Mouse (Mus musculus) liver, embryonic 12.5 days (tissue): ENCODE results near the gene Lsg1. TPM values are rescaled to one million over a fixed set of nuclear protein-coding genes. Genes with fewer than 3 reads are reported as not detected.

Experiments
- ATAC-seq: fragments of 200-750 bp; cut with Nextera tagmentation; 2 replicates; pipeline ENCODE4 v1.8.0; 2017; ENCODE audit warnings: moderate number of reproducible peaks, mild to moderate bottlenecking, moderate library complexity
- H3K27ac ChIP-seq: fragments of 300-500 bp; sonication (generic); 2 replicates; pipeline ENCODE4 v1.5.1; 2016; ENCODE audit warnings: mild to moderate bottlenecking
- H3K27me3 ChIP-seq: fragments of 300-500 bp; sonication (generic); replicated peaks from 2 replicates; pipeline ENCODE4 v1.6.1; 2016; ENCODE audit warnings: mild to moderate bottlenecking, moderate library complexity
- H3K36me3 ChIP-seq: fragments of 300-500 bp; sonication (generic); 2 replicates; pipeline ENCODE4 v1.6.1; 2016; ENCODE audit warnings: mild to moderate bottlenecking, moderate library complexity
- H3K4me1 ChIP-seq: fragments of 300-500 bp; sonication (generic); 2 replicates; pipeline ENCODE4 v1.6.1; 2016
- H3K4me2 ChIP-seq: fragments of 300-500 bp; sonication (generic); 2 replicates; pipeline ENCODE4 v1.6.1; 2016; ENCODE audit warnings: mild to moderate bottlenecking, moderate library complexity
- H3K4me3 ChIP-seq: fragments of 300-500 bp; sonication (generic); 2 replicates; pipeline ENCODE4 v1.5.1; 2016; ENCODE audit warnings: mild to moderate bottlenecking, moderate library complexity
- H3K9ac ChIP-seq: fragments of 300-500 bp; sonication (generic); 2 replicates; pipeline ENCODE4 v1.6.1; 2016; ENCODE audit warnings: mild to moderate bottlenecking, moderate library complexity
- H3K9me3 ChIP-seq: fragments of 300-500 bp; sonication (generic); replicated peaks from 2 replicates; pipeline ENCODE4 v1.6.1; 2016; ENCODE audit warnings: mild to moderate bottlenecking, moderate library complexity
- WGBS: fragments of 180-500 bp; shearing (Covaris S2); methylation state at CpG from one replicate; pipeline ENCODE4 v1.1.7; 2016; ENCODE audit not compliant: insufficient replicate concordance; 5-methylcytosine and 5-hydroxymethylcytosine counted together
- polyA plus RNA-seq: library from polyadenylated mRNA; unstranded; fragments of >200 nt; fragmentation: Nextera tagmentation; extraction: Ambion mirVana; gene quantifications from 2 replicates; pipeline ENCODE4 v1.2.1, GENCODE M21; 2016

Lsg1 gene
- polyA plus RNA-seq, 1 experiment from 2014 or later, result 50.9 TPM

DNA sequence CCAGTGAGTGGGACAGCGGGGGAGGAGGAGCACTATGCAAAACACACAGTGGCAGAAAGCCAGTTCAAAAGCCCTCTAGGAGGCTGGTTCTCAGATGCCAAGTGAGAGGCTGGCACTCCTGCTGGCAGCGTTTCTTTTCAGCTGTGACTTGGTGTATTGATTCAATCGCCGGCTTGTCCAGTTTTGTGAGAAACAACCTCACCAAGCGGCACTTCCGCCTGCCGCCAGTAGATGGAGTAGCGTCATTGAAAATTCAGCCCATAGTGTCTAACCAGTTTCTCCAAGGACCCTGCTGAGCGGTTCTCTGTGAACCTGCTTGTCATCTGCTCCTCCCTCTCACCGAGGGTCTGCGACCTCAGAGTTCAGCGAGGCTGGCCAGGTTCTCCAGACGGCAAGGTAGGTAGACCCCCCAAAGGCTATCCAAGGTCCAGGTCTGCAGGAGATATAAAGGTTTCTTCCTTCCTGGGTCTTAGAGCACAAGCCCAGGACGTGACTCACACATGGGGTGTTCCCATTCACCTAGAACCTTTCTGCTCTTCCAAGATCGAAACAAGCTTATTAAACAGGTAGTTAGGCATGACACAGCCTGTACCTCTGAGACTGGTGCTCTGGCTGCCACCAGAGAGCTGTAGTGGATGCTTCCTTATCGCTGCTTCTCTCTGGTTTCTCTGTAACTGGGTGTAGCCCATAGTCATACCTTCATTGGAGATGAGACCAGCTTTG, 9.7 kb upstream of the Lsg1 start:
- no peak for ATAC-seq
- H3K27ac ChIP-seq, result no peak overlapping the region
- peaks cover 36% of the 10 kb centered on the region for H3K4me1 ChIP-seq
- peak overlapping the region; percentile 51 for H3K4me2 ChIP-seq
- H3K27me3 ChIP-seq, result peaks cover 68% of the 10 kb centered on the region
- 12% methylated on average over 16 of the region's 16 CpGs for WGBS
- H3K36me3 ChIP-seq, result no peaks in the 10 kb centered on the region
- H3K9ac ChIP-seq, result no peak overlapping the region
- H3K4me3 ChIP-seq, result 0 out of 2 replicates have a peak overlapping the region, but pooled peaks have one; percentile 23
- H3K9me3 ChIP-seq, result no peaks in the 10 kb centered on the region

DNA sequence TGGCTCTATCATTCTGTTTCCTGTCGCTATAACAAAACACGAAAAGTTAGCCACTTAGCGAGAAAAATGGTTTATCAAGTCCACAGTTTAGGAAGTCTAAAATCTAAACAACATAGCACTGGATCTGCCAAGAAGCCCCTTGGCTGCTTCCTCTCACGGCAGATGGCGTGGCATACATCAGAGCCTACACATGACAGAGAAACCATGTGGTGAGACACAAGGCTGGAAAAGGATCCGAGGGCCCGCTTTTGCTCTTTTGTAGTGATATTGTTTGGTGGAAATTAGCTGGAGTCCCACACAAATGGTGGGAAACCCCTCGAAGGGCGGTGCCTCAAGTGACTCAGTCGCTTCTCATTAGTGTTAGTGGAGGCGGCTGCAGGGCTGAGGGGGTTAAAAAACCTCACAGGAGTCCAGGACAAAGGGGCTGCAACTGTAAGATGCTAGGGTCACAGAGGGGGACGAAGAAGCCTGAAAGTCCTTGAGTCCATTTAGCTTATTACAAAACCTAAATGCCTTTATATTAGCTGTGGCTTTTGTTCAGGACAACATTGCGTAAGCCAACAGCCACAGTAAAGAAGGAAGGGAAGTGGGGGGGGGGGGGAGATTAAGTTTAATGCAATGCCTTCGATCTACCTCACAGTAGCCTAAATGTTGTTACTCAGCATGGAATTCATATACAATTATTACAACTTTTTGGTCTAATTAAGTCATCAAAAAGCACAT, 8.6 kb upstream of the Lsg1 start:
- no peak for ATAC-seq
- WGBS, result 48% methylated on average over 14 of the region's 14 CpGs
- H3K27me3 ChIP-seq, result peaks cover 57% of the 10 kb centered on the region
- peak overlapping the region; percentile 51; the same call in 1 of the 2 replicates for H3K4me2 ChIP-seq
- H3K4me1 ChIP-seq, result peaks cover 25% of the 10 kb centered on the region
- no peak overlapping the region for H3K27ac ChIP-seq
- H3K4me3 ChIP-seq, result no peak overlapping the region
- no peak overlapping the region for H3K9ac ChIP-seq
- H3K9me3 ChIP-seq, result no peaks in the 10 kb centered on the region
- H3K36me3 ChIP-seq, result no peaks in the 10 kb centered on the region

DNA sequence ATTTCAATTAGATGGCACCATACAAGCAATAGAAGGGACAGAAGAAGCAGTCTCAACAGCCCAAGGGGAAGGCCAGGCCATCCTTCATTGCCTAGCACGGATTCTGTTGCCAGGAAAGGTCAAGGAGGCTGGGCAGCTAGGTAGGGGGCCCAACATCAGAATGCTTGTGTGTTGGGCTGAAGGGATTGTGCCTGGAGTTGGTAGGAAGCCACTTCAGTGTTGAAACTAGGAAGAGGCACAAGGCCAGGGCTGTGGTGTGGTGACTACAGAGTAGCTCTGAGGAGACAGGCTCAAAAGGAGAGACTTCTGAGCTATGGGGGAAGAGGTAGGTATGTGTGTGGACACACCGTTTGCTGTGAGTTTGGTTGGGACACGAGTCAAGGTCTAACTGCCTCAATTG, 8.0 kb upstream of the Lsg1 start:
- Histone ChIP-seq H3K36me3 (no peaks in the 10 kb centered on the region), H3K9ac (no peak overlapping the region), H3K9me3 (no peaks in the 10 kb centered on the region), H3K27me3 (peaks cover 54% of the 10 kb centered on the region), H3K27ac (no peak overlapping the region), H3K4me2 (no peak overlapping the region), H3K4me3 (no peak overlapping the region), H3K4me1 (peaks cover 20% of the 10 kb centered on the region)
- ATAC-seq, result no peak
- 34% methylated on average over 3 of the region's 3 CpGs for WGBS

DNA sequence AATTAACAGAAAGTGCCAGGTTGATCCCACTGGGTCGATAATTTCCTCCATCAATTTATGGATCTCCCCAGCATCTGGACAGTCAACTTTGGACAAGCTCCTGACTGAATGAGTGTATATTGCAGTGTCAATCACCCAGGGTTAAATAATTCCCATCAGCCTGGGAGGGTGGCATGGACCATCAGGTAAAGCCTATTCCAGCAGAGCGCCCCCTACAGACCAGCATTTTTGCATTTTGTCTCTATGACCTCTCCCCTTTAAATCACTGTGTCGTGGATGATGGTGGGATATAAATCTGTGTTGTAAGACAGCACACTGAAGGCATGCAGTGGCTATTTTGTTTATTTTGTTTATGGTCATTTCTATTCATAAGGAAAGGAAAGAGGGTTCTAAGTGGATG, 4.6 kb upstream of the Lsg1 start:
- no peak for ATAC-seq
- WGBS, result 41% methylated on average over 3 of the region's 3 CpGs

DNA sequence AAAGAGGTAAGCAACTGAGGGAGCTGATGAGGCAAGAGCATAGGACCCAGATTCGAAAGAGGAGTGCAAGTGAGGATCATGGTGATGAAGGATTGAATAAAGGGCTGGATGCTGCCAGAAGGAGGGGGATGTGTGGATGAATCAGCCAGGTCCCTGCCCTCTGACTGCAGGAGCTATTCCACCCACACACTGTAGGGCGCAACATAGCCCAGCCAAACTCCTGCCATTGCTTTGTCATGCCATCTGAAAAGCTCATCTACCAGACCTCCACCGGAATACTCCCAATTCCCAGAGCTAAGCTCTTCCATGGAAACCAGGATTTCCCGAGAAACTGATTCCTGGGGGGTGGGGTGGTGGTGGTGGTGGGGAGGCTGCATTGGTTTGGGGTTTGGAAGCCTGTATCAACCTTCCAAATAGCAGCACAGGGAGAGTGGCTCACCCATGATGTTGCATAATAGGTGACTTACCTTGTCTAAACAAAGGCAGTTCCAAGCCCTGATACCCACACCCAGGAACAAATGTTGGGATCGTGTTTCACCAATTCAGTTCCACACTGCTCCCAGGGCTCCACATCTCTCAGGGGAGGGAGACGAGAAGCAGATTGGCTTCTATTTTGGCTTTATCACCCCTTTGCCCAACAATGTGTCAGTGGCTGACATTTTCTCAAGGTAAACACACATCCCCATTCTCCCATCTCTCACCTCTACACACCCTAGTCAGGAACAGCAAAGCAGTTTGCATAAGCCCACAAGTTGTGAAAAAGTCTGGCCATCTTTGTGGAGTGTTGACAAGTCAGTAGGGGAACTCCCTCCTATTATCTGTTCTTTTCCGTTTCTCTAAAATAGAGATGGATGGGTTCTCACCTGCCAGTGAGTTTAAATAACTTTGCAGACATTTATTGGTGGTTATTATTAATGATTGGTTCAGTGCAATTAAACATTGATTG, 3.1 kb upstream of the Lsg1 start:
- peaks cover 12% of the 10 kb centered on the region for H3K4me1 ChIP-seq
- H3K27ac ChIP-seq, result no peak overlapping the region
- ATAC-seq, result no peak
- peaks cover 2% of the 10 kb centered on the region for H3K36me3 ChIP-seq
- no peak overlapping the region for H3K9ac ChIP-seq
- no peak overlapping the region for H3K4me3 ChIP-seq
- H3K27me3 ChIP-seq, result peaks cover 14% of the 10 kb centered on the region; the same call in 1 of the 2 replicates
- 44% methylated on average over 7 of the region's 7 CpGs for WGBS
- no peaks in the 10 kb centered on the region for H3K9me3 ChIP-seq
- no peak overlapping the region for H3K4me2 ChIP-seq

More for the DNA sequence above, 4.6 kb upstream of the Lsg1 start:
- Histone ChIP-seq H3K27me3 (peaks cover 27% of the 10 kb centered on the region), H3K36me3 (no peaks in the 10 kb centered on the region), H3K4me1 (peaks cover 15% of the 10 kb centered on the region), H3K27ac (no peak overlapping the region), H3K9me3 (no peaks in the 10 kb centered on the region), H3K9ac (no peak overlapping the region), H3K4me3 (no peak overlapping the region), H3K4me2 (no peak overlapping the region)

DNA sequence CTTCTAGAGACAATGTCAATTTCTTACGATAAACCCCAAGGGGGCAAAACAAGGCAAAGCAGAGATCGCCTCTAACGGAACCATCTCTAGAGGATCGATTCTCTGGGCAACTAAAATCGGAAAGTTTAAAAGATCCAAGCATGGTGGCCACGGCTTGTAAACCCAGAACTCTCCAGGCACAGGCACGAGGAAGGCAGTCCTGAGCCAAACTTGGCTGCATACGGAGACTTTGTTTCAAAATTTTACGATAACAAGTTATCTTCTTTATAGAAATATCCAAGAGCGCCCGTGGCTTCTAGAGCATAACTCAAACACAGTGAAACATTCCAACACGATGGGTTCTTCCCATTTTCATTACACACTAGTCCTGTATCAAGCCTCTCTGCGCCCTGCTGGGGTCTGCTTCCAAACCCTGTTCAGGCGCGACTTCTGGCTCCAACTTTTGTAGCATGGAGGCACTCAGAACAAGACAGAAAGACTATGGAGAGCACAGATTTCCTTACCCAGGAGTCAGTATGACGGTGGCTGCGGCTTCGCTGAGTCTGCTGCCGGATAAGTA, 378 bp downstream of the Lsg1 start:
- Histone ChIP-seq H3K27me3 (0 out of 2 replicates have a peak, but pooled peaks cover 7% of the 10 kb centered on the region), H3K4me1 (peaks cover 12% of the 10 kb centered on the region), H3K4me2 (peak overlapping the region; percentile 71), H3K9ac (peak overlapping the region; percentile 82), H3K27ac (peak overlapping the region; percentile 64), H3K9me3 (no peaks in the 10 kb centered on the region), H3K36me3 (peaks cover 37% of the 10 kb centered on the region), H3K4me3 (peak overlapping the region; percentile 89)
- ATAC-seq, result peak; percentile 41
- WGBS, result 1% methylated on average over 19 of the region's 19 CpGs

DNA sequence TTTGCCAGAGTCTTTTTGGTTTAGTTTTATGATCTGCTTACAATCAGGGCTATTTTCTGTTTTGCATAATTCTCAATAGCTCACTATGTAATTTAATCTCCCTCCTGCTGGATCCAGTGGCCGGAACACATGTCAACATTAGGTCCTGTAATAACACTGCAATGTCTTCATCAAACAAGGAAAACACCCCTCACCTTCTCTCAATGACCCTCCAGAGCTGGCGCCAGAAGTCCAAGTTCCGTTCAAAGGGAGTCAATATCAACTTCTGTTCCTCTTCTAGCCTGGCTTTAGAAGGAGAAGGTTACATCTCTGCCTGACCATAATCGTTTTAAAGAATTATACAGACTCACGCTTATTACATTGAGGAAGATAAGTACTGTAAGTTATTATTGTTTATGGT, 6.6 kb downstream of the Lsg1 start:
- peaks cover 100% of the 10 kb centered on the region for H3K36me3 ChIP-seq
- no peak overlapping the region for H3K9ac ChIP-seq
- no peak overlapping the region for H3K4me2 ChIP-seq
- H3K9me3 ChIP-seq, result no peaks in the 10 kb centered on the region
- H3K4me3 ChIP-seq, result no peak overlapping the region
- WGBS, result 85% methylated on average over 5 of the region's 5 CpGs
- H3K4me1 ChIP-seq, result no peaks in the 10 kb centered on the region; the same call in 1 of the 2 replicates
- ATAC-seq, result no peak
- no peak overlapping the region for H3K27ac ChIP-seq
- H3K27me3 ChIP-seq, result no peaks in the 10 kb centered on the region

DNA sequence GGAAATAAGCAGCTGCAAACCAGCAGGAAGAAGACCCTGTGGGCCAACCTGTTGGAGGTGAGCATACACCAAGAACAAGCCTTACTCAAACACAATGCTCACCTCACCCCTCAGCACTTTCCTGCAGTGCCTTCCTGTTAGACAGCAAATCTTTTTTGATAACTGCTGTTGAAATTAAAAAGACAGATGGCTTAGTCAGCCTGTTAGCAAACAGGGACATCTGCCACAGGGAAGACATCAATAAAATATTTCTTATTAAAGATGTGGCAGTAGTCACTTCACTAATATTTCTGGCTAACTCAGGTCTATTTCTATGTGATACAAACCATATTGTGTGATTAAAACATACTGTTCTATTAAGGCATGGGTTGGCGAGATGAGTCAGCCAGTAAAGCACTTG, 11.0 kb downstream of the Lsg1 start:
- Histone ChIP-seq H3K9me3 (no peaks in the 10 kb centered on the region), H3K4me3 (no peak overlapping the region), H3K36me3 (peaks cover 97% of the 10 kb centered on the region), H3K4me1 (no peaks in the 10 kb centered on the region), H3K27ac (no peak overlapping the region), H3K9ac (no peak overlapping the region), H3K4me2 (no peak overlapping the region), H3K27me3 (no peaks in the 10 kb centered on the region)
- WGBS, result 74% methylated on average over 1 of the region's 1 CpGs
- ATAC-seq, result no peak

DNA sequence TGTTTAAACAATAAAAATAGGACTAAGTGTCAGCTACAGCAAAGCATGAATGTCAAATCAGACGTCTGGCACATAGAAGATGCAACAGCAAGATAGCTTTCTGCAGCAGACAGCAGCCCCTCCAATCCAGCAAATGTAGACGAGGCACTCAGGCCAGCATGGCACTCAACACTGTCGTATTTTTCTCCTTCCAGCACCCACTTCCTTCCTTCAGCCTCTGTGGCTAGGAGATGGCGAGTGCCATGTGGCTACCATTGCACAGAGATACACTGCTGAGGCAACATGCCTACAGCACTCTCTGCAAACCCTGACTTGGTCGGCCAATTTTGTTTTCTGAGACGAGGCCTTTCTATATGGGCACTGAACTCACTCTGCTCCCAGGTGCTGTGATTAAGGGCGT, 11.6 kb downstream of the Lsg1 start:
- H3K9ac ChIP-seq, result no peak overlapping the region
- H3K4me2 ChIP-seq, result no peak overlapping the region
- H3K9me3 ChIP-seq, result no peaks in the 10 kb centered on the region
- ATAC-seq, result no peak
- H3K27ac ChIP-seq, result no peak overlapping the region
- no peak overlapping the region for H3K4me3 ChIP-seq
- 66% methylated on average over 7 of the region's 7 CpGs for WGBS
- H3K4me1 ChIP-seq, result no peaks in the 10 kb centered on the region
- no peaks in the 10 kb centered on the region for H3K27me3 ChIP-seq
- peaks cover 97% of the 10 kb centered on the region for H3K36me3 ChIP-seq

DNA sequence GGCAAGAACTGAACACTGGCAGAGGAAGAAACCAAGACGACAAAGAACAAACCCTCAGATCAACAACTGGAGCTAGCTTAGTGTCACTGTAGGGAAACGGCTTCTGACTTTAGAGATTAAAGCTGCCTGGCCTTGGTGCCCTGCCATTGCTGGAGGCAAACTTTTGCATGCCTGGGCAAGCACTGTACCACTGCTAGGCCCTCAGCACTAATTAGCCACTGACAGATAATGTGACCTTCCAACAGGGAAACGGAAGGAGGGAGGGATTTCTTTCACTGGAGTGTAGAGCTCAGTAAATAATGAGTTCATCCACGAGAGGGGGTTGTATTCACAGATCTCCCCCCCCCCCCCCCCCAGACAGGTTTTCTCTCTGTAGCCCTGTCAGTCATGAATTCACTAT, 15.2 kb downstream of the Lsg1 start:
- no peaks in the 10 kb centered on the region for H3K4me1 ChIP-seq
- no peak overlapping the region for H3K27ac ChIP-seq
- peaks cover 97% of the 10 kb centered on the region for H3K36me3 ChIP-seq
- no peaks in the 10 kb centered on the region for H3K9me3 ChIP-seq
- H3K4me2 ChIP-seq, result no peak overlapping the region
- no peaks in the 10 kb centered on the region for H3K27me3 ChIP-seq
- H3K9ac ChIP-seq, result no peak overlapping the region
- 68% methylated on average over 4 of the region's 4 CpGs for WGBS
- no peak for ATAC-seq
- H3K4me3 ChIP-seq, result no peak overlapping the region

DNA sequence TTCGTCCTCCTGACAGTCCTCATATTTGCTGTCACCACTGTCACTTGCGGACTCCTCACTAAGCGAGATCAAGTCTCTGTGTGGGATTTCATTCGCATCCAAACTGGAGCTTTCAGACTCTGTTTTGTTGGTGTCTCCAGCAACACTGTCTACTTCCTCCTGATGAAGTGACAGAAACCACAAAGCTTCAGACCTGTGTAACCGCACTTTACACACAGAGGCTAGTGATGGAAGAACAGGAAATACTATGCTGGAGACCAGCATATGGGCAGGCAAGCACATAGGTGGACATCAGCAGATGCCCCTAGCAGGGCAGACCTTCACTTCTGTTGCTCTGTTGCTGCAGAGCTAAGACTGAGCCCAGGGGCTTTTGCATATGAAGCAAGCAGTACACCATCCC, 16.0 kb downstream of the Lsg1 start:
- no peak overlapping the region for H3K9ac ChIP-seq
- no peak overlapping the region for H3K4me3 ChIP-seq
- no peaks in the 10 kb centered on the region for H3K27me3 ChIP-seq
- peaks cover 6% of the 10 kb centered on the region for H3K4me1 ChIP-seq
- peaks cover 97% of the 10 kb centered on the region for H3K36me3 ChIP-seq
- ATAC-seq, result no peak
- H3K27ac ChIP-seq, result no peak overlapping the region
- no peak overlapping the region for H3K4me2 ChIP-seq
- no peaks in the 10 kb centered on the region for H3K9me3 ChIP-seq
- 66% methylated on average over 5 of the region's 5 CpGs for WGBS
